Mouse (Mus musculus): ENCODE measurements around the gene Olfr577.

Olfr577 gene

DNA sequence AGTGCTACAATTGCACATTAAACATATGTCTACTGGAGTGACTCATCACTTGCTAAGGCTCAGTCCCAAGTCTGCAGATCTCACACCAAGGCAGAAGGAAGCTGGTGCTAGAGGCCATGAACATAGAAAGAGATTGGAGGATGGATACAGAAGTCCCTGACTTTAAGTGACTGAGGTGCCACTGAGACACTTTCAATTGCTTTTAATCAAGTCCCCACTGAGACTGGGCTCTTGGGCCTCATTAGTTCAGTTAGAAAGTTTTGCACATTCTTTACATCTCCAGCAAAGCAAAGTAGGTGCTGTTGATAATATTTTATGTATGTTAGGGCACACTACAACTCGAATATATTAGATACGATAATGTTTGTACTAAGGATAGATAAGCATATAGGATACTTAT, at the start of gene Olfr577:
Olfr577 (minus strand) TSS at position 101 of the 400 bp plus-strand sequence.
- DNase-seq (ENCODE audit: low read depth, low spot score), result no peak

- no peak for DNase-seq (ENCODE audit: low read depth, low spot score)
Observed at GRCm38 (mm10) chr7:102989224-102989623, 13.5 kb upstream of the Olfr577 start, which contains the start of gene Olfr578. Gene Olfr578 (minus strand): TSS chr7:102989324.

DNA sequence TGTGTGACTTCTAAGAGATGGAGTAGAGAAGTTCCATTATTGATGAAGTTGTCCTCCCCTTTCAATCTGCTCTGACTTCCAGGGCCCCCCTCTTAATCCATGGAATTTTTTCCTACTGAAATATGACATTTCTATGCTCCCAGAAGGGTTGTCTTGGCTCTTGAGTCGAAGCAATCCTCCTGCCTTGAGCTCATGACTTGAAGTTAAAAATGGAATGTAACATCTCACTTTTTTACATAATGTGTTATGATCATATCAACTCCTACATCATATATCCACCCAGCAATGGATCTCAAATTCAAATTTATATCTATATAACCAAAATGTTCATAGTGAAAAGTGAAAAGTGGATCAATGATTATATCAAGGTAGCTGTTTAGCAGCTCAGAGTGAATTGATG, 1.3 kb downstream of the Olfr577 start:
- no peak for DNase-seq (ENCODE audit: low read depth, low spot score)

- no peak for DNase-seq (ENCODE audit: low read depth, low spot score)
Observed at GRCm38 (mm10) chr7:102962360-102962759, 13.4 kb downstream of the Olfr577 start, which contains the start of gene Olfr576. Gene Olfr576 (plus strand): TSS chr7:102962660.

- DNase-seq (ENCODE audit: low read depth, low spot score), result no peak
Observed at GRCm38 (mm10) chr7:102958593-102958992, 17.1 kb downstream of the Olfr577 start, which contains the start of gene Olfr575. Gene Olfr575 (minus strand): TSS chr7:102958775.

DNA sequence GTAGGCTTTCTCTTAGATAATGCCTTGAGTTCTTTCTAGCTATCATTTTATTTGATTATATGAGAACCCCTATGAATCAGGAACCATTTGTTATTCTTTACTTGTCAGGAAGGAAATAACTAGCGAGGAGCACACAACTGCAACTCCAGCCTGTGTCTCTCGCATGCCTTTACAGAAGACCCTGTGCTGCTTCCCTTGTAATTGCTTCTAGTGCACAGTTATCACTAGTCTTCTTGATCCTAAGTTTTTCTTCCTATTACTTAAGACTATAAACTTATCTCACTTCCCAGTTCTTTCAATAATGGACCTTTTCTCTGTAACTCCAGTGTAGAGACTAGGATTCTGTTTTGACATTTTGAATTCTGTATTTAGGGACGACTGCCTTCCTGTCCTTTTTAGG, 17.6 kb downstream of the Olfr577 start:
- DNase-seq (ENCODE audit: low read depth, low spot score), result no peak

DNA sequence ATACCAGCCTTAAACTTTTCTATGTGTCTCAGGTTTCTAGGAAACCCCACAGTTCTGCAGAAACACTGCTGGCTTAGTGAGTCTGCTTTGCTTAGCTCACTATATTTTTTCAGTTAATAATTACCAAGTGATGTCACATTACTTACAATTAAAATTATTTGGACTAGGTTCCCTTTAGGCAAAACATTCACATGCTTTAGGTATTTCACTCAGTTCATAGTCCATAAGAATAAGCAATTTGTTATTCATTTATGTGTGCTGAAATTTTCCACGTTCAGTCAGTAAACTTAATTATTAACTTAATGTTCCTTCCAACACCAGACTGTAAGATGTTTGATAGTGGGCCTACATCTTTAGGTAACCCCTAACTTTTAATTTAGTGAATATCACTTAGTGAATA, 25.0 kb downstream of the Olfr577 start:
- DNase-seq (ENCODE audit: low read depth, low spot score), result no peak

GRCm38 (mm10) chr7:102948167-102948566, 27.6 kb downstream of the Olfr577 start, which contains the start of gene Olfr574:
Gene Olfr574 (plus strand): TSS chr7:102948467.
- DNase-seq (ENCODE audit: low read depth, low spot score), result no peak

DNA sequence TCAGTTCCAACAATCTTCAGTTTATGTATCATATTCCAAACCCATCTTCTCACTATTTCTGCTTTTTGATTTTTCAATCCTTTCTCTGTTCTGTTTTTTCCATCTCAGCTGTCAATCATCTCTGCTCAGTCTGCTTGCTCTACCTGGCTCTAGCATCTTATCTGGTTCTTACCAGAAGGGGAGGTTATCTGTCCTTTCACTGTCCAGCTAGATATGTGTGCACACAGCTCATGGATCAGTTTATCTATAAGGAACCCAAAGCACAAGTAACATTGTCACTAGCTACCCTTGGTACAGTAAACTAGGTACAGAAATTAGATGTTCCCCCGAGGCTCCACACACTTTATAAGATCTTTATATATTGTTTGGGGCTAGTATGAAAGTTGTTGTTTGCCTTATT, 32.3 kb downstream of the Olfr577 start:
- no peak for DNase-seq (ENCODE audit: low read depth, low spot score)

DNA sequence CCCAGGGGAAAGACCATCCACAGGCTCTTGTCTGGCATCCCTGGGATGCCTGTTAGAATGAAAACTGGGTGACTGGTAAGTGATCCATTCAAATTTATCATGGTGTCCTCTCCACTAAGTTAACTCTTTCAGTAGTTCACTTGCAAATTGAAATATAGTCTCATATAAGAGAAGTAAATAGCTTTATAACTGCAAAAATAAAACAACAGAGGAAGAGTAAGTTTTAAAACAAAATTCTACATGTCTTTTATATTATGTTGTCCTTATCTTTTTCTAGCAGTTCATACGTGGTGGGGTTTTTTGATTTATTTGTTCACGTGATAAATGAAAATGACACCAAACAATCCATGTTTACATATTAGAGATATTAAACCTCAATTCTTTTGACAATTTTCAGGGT, 33.3 kb downstream of the Olfr577 start, which contains the start of gene Olfr573-ps1:
Olfr573-ps1 (minus strand) TSS at position 101 of the 400 bp plus-strand sequence.
- DNase-seq (ENCODE audit: low read depth, low spot score), result no peak

DNA sequence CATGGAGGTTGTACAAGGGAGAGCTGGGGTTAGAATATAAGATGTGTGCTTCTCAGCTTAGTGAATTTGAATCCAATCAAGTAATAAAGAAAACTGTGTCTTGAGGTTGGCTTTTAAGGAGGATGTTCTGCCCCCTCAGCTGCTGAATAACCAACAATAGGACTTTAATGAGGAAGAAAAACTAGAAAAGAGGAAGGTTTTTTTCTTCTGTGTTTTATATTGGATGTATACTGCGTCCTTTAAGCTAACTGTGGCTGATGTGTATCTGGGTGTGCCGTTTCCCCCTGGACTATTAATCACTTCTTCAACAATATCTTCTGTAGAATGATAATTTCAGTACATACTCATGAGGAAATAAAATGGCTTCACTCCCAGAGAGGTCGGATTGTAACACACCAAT, 48.6 kb downstream of the Olfr577 start:
- DNase-seq (ENCODE audit: low read depth, low spot score), result no peak

DNA sequence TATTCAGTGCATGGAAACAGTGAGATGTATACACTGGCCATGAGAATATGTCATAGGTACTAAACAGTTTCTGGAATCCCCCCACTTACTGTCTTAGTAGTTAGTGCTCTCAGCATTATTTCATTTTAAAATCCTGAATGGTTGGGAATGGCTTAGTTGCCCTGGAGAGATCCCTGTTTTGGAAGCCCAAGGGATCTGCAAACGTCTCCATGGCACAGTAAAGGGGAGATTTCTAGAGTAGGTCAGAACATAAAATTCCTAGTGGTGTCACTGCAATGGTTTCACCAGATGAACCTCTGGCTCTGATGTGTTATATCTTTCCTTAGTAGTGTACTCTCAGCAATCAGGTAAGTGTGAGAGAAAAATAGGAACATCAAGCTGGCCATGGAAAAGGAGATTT, 51.6 kb downstream of the Olfr577 start, which contains the start of gene Olfr572:
Olfr572 (plus strand) TSS at position 301 of the 400 bp plus-strand sequence.
- DNase-seq (ENCODE audit: low read depth, low spot score), result no peak
